Mouse (Mus musculus) frontal cortex, adult (tissue): ENCODE data around the gene Gstp3.
"Not testable (repeated sequence)": the region's sequence is repeated elsewhere in the genome, so short reads cannot be mapped to it uniquely, and the experiment has no call there.

Source experiments
- ATAC-seq: cut with Nextera tagmentation; 2 replicates; pipeline ENCODE4 v1.9.2; 2017; ENCODE audit warnings: mild to moderate bottlenecking, moderate library complexity, mixed read lengths; ENCODE audit not compliant: low TSS enrichment

The Gstp3 gene

DNA sequence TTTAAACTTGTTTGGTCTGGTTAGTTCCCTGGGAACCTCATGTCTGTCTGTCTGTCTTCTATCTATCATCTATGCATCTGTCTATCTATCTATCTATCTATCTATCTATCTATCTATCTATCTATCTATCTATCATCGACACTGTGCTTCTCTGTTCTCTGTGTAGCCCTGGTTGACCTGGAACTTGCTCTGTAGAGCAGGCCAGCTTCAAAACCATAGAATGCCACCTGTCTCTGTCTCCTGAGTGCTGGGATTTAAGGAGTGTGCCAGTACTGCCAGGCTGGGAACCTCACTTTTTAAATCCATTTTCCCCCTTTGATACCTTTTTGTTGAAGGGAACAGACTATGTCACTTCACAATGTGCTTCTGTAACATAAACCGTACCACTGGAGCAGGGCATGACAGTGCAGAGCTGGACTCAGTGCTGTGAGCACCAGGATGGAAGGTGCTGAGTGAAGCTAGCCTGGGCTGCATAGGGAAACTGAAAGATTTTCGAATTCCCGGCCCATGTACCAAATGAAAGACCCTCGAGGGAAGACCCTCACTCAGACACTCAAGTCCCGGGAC lies 1.6 kb upstream of the Gstp3 start:
- ATAC-seq, result no peak

DNA sequence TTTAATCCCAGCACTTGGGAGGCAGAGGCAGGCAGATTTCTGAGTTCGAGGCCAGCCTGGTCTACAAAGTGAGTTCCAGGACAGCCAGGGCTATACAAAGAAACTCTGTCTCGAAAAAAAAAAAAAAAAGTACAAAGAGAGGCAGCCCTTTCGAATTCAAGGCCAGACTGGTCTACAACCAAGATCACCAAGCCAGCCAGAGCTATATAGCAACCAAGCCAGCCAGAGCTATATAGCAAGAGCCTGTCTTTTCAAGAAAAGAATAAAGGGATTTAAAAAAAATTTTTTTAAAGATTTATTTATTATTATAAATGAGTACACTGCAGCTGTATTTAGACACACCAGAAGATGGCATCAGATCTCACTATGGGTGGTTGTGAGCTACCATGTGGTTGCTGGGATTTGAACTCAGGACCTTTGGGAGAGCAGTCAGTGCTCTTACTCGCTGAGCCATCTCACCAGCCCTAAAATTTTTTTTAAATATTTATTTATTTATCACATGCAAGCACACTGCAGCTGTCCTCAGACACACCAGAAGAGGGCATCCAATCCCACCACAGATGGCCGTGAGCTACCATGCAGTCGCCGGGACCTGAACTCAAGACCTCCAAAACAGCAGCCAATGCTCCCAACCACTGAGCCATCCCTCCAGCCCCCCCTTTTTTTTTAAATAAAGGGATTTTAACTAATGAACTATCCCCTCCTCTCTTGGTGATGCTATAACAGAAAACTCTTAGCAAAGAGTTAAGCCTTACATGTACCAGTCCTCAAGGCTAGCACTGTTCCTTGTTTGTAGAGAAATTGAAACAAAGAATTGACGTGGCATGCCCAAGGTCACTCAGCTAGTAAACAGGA lies 902 bp upstream of the Gstp3 start:
- ATAC-seq, result not testable (repeated sequence)

DNA sequence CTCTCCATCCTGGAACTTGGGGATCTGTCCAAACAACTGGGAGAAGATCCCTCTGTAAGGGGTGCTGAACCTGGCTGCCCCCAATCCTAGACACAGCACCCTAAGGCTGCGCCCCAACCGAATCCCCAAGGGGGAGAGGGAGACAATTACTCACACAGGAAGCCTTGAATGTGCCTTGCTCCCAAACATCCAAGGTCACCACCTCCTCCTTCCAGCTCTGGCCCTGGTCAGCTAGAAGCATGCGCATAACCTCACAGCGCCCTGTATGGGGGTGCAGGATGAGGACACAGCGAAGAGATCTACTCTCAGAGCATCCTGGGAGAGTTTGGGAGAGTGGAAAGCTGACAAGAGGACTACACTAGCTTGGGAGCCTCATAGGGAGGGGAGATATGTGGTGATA lies 788 bp downstream of the Gstp3 start:
- no peak for ATAC-seq

DNA sequence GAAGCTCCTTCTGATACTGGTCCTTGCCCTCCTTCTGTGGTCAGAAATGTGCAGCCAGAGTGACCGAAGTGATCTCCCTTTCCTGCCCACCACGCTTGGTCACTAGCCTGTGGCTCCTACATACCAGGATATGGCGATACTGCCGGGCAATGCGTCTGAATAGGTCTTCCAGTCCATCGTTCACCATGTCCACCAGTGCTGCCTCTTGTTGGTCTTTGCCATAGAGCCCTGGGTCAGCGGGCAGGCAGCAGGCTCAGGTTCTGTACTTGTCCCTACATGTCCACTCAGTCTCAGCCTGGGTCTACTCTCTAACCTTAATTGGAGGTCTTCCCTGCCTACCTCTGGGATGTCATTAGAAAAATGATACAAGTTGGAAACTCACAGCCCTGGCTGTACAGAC lies 1.4 kb downstream of the Gstp3 start:
- no peak for ATAC-seq

DNA sequence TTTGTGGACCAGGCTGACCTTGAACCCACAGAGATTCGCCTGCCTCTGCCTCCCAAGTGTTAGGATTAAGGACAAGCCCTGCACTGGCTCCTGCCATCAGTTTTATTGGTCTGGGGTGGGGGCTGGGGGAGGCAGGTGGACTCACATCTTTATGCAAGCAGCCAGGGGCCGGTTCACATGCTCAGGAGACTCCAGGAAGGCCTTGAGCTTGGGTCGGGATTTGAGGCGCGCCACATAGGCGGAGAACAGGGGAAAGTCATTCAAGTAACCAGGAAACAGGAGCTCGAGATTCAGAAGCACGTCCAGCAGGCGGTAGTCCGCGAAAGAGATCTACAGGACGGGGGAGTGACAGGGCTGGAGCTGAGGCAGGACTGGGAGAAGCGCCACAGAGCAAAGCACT lies 2.0 kb downstream of the Gstp3 start:
- no peak for ATAC-seq

DNA sequence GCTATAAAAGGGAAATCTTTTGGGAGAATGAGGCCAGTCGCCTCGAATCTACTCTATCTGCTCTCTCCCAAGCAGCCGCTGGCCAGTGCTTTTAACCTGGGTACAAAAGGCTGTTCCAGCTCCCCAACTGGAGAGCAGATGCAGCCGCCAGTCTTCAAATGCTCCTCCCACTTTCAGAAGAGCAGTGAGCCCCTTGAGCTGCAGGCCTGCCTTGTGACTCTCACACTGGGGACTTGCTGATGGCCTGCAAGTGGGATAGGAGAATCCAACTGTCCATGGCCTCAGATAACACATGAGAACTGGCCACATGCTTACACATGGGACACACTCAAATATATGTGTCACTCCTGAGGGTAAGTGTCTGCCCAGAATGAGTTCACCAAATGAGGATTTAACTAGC lies 2.6 kb downstream of the Gstp3 start:
- no peak for ATAC-seq

DNA sequence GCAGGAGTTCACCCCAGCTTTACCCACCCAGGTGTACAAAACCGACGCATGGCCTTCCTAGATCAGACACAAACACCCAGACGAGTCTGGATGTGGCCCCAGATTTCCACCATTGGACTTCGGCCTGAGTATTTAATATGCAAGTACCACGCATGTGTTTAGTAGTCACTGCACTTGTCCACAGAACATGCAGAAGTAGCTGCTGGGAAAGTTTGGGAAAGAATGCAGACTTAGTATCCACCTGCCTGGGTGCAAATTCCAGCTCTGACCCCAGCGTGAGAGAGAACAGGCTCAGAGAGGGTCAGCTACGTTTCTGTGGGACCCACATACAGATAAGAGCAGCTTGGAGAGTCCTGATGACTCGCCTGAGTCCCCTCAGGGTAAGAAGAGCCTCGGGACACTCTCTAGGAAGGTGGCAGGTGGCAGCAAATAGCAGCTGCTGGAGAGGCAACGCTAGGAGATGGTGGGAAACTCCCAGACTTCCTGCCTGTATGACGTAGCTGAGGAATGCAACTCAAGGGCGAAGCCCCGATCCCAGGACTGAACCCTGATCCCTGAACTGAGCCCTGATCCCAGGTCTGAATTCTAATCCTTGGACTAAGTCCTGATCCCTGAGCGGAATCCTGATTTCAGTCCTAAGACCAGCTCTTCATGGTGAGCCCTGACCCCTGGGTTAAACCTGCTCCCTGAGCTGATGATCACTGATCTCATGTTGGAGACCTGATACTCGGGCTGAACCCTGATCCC lies 3.2 kb downstream of the Gstp3 start:
- ATAC-seq, result no peak

DNA sequence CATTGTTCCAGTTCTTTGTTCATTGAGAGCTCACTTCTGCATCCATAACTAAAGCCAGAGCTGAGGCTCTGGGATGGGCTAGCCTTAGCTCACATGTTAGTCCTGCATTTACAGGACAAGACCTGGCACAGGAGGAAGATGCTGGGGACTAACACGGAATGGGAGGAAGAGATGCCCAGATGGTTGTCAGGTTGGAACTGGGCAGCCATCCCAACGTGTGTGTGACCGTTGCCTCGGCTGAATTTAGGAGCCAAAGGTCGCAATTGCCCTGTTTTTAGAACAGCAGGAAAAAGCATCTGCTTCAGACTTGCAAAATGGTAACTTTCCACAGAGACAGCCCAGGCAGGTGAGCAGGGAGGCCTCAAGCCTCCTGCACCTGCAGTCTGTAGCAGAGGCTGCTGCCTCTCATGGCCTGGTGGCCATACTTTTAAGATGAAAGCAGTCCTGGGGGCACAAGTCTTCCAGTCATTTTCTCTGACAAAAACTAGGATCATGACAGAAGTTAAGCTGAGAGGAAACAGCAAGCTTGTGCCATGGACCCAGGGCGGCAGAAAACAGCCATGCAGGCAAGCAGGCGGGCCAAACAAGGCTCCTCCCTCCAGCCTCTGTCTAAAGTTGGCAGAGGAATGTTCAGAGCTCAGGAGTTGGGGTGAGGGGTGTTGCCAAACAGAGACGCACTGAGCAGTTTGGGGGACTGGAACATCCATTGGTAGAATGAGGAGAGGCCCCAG lies 4.0 kb downstream of the Gstp3 start:
- no peak for ATAC-seq

DNA sequence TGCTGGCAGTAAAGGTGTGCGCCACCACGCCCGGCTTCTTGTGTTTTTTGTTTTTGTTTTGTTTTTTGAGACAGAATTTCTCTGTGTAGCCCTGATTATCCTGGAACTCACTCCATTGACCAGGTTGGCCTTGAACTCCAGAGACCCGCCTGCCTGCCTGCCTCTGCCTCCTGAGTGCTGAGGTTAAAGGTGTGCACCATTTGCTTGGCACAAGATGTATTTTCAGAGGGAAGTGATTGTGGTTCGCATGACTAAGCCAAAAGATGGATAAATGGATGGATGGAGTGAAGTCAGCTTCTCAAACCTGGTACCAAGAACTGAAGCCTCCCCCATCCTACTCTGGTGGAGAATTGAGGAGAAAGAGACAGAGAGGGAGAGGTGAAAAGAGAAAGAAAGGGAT lies 4.8 kb downstream of the Gstp3 start:
- ATAC-seq, result no peak

DNA sequence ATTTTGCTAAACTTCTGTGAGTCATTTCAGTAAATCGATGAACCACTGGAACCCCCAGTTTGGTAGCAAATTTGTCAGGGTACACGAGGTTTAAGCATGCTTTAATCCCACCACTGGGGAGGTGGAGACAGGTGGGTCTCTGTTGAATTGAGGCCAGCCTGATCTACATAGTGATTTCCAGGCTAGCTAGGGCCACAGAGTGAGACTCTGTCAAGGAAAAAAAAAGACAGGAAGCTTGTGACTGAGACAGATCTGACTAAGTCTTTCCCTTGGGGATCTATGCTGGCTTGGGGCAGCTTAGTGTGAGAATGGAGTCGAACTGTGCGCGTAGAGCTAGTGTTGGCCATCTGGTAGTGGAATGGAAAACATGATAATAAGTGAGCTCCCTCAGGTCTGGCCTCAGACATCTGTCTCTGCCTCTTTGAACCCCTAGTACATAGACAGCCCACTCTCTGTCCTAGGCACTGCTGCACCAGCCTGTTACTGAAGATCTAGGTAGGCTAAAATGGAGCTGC lies 6.8 kb downstream of the Gstp3 start:
- no peak for ATAC-seq

DNA sequence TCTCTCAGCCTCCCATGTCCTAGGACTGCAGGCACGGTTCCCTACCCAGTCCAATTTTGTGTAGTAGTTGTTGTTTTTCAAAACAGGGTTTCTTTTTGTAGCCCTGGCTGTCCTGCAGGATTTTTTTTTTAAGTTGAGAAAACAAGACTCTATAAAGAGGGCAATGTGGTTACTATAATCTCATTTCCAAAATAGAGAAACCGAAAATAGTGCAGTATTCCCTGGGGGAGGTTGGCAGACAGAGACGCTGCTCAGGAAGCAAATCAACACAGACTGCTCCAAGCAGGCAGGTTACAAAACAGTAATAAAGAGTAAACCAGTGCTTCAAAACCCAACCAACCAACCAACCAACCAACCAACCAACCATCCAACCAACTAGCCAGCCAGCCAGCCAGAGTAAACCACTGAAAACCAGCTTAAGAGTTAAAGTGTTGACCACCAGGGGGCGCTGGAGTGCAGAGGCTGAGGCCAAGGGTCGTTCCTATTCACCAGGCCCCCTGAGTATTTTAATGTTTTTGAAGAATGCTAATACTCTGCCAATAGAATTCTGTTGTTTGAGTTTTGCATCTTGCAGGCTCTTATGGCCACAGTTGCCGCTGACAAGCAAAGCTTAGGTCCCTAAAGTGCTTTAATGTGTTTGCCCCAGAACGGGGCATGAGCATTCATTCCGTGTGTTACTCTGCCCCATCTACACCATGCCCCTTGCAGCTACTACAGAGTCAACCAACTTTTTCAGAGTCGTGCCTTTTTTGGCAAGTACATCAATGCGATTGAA lies 7.4 kb downstream of the Gstp3 start:
- no peak for ATAC-seq

DNA sequence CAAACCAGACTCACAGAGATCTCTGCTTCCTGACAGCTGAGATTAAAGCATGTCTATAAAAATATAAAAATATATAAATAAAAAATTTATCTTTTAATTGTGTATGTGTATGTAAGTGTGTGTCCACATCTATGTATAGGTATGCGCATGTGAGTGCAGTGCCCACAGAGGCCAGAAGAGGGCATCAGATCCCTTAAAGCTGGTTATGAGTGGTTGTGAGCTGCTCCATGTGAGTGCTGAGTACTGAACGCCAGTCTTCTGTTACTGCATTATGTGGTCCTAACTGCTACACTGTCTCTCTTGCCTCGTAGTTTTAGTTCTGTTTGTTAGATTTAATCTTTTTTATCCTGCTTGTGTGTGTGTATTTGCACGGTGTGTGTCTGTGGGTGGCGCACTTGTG lies 8.4 kb downstream of the Gstp3 start:
- no peak for ATAC-seq

DNA sequence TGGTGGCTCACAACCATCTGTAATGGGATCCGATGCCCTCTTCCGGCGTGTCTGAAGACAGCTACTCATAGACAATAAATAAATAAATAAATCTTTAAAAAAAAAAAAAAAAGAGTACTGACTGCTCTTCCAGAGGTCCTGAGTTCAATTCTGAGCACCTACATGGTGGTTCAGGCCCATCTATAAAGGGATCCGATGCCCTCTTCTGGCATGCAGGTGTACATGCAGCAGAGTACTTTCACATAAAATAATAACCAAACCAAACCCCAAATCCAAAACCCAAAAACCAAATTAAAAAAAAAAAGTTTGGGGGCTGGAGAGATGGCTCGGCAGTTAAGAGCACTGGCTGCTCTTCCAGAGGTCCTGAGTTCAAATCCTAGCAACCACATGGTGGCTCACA lies 10.3 kb downstream of the Gstp3 start:
- not testable (repeated sequence) for ATAC-seq

DNA sequence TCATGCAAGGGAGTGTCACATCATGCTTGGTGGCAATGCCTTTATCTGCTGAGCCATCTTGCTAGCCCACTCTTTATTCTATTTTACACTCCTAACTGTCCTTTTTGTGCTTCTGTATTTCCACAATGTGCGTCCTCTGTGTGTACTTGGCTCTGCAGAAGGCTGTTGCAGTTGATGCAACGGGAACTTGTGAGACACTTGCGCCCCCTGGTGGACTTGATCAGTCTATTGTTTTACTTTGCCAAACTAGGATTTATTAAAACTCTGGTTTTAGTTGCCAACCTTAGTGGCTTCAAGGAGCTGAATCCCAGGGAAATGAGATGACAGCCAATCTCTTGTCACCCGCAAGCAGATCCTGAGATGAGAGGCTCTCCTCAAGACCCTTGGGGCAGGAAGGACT lies 11.5 kb downstream of the Gstp3 start:
- ATAC-seq, result no peak

DNA sequence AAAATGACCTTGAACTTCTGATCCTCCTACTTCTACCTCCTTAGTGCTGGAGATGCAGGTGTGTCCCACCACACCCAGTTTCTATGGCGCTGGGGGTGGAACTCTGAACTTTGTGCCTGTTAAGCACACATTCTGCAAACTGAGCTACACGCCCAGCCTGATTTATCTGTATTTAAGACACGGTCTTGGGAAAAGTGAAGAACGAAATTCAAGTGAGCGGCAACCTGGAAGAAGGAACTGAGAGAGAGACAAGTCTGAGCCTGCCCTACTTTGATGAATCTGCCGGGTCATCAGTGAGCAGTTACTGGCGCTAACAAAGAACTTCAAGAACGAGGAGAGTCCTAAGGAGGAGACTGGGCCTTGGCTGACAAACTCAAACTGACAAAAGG lies 12.5 kb downstream of the Gstp3 start:
- no peak for ATAC-seq

DNA sequence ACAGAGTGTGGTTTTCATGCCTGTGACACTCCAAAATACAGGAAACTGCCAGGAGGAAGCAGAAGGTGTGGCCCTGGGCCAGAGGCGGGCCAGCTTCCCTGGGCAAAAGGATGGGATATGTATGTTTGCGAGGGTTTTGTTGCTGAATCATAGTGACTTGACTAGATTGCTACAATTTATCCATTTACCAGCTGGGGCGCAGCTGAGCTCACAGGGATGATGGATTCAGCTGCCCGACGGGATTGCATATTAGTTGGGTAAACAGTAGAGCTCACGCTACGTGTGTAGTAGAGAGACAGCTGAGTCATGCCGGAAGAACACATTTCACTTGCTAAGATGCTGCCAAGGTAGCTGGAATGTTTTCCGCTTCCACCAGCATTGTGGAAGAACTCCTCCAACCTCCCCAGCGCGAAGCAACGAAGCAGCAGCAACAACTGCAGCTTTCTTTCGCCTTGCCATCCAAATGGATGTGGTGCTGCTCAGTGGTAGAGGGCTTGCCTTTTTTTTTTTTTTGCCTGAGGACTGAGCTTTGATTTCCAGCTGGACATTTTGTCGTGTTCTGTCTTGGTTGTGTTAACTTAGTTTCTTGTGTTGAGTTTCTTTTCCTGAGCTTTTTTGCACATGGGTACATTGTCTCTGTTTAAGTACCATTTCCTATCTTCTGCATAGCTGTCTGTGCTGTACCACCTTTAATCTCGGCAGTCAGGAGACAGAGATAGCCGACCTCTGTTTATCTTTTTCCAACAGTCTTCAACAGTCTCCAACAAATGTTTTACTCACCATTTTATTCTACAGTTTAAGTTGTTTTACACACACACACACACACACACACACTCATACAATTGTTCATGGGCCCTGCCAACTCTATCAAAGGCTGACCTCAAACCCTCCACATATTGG lies 13.2 kb downstream of the Gstp3 start, which contains the start of gene Gstp2:
Gstp2 (minus strand) TSS at position 58 of the 900 bp plus-strand sequence.
- ATAC-seq, result peak; percentile 97

DNA sequence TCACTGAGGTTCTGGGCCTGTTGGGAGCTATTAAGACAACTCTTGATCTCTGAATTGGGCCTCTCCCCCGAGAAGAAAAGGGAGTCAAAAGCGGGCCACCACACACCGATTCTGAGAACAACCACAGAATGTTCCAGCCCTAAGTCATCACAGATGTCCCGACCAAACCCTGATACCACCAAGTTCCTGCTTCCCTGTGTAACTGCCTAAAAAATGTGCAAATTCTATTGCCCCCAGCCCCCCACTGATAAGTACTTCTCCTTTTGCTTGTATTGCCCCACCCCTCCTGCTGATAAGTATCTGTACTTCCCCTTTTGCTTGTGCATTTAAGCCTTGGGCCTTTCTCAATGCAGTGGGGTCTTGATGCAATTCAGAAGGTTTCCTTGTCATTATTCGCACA lies 15.3 kb downstream of the Gstp3 start:
- ATAC-seq, result not testable (repeated sequence)

DNA sequence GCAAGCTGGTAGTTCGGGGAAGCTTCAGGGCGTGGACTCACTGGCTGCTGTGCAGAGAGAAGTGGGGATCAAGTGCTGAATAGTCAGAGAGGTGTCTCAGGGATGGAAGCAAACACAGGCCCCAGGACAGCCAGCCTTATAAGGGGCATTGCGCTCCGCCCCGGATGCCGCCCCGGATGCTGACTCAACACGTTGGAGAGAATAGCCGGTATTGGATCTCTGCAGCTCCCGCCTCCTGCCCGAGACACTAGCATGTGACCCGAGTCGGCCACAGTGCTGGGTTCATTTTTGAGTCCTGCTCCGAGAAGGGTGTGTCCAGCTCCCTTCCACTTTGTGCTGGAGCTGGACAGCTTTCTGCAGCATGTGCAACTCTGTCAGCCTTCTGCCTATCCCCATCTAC lies 17.2 kb downstream of the Gstp3 start:
- ATAC-seq, result no peak

DNA sequence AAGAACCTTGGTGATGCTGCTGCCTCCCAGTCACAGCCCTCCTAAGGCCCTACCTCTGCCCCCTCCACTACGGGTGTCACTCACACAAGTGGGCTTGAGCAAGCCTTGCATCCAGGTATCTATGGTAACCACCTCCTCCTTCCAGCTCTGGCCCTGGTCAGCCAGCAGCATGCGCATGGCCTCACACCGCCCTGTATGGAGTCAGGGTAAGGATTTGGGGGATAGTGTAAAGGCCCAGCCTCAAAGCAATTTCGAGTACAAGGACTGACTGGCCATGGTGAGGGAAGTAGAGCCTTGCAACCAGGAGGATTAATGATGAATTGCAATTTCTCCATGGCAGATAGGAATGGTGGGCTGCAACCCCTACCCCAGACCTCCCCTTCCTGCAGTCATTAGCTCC lies 17.9 kb downstream of the Gstp3 start:
- not testable (repeated sequence) for ATAC-seq

DNA sequence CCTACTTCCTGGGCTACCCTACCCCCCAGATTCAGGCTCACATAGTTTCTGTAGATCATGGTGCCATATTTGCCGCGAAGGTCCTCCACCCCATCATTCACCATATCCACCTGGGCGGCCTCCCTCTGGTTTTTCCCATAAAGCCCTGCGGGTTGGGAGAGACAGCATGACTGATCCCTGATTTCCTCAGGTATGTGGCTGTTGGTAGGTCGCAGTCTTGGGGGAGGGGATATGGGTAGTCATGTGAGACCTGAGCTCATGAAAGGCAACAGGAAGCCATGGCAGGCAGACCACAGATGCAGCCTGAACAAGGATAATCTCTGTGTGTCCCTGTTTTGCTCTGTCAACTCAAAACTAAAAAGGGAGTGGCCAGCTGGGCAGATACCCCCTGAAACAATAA lies 18.4 kb downstream of the Gstp3 start:
- not testable (repeated sequence) for ATAC-seq
